Mouse (Mus musculus) thymus, adult 2 months (tissue): ENCODE measurements around the gene Acat1.

Source experiments
- CTCF ChIP-seq: fragments of 200-500 bp; IDR thresholded peaks from 2 replicates; pipeline ENCODE4 v1.5.1; 2012; ENCODE audit warnings: mild to moderate bottlenecking, control low read depth, low read length, moderate library complexity, borderline replicate concordance; ENCODE audit not compliant: control insufficient read depth, poor library complexity, insufficient read depth; ENCODE audit errors: extremely low read depth
- POLR2A ChIP-seq: fragments of 200-500 bp; IDR thresholded peaks from 2 replicates; pipeline ENCODE4 v1.6.1; 2012; ENCODE audit warnings: mild to moderate bottlenecking, low read length, control low read depth, moderate library complexity; ENCODE audit not compliant: control insufficient read depth, poor library complexity, insufficient read depth; ENCODE audit errors: extremely low read depth

DNA sequence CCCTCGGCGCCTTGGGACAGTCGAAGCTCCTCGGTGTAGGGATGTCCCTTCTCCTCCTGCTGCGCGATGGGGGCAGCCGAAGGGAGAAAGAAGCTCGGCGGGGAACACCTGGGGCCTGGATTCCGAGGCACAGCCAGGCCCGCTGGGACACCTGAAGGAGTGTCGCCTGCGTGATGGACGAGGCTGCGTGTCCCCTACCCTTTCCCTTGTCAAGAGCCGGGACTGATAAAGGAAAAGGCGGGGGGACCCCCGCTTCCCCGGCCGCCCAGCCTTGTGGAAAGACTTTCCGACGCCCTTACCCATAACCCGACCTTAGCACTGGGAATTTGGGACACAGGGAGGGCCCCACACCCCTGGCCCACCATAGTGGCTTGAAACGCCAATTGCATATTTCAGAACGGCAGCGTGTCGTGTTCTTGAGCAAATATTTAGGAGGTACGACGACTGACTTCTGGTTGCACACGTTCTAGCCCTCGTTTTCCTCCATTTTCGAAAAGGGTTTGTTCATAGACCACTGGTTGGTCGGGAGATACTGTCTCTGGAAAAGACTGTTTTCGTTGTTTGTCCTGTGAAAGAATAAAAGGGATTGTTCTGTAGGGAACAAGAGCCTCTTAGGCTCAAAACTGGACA lies 72.7 kb downstream of the Acat1 start:
- TF ChIP-seq POLR2A, result no peak
- no peak for TF ChIP-seq CTCF
